Mouse (Mus musculus) liver, adult 2 months (tissue): ENCODE results near the gene H2al1f. TPM values are rescaled to one million over a fixed set of nuclear protein-coding genes. Genes with fewer than 3 reads are reported as not detected.
"Not testable (repeated sequence)": the region's sequence is repeated elsewhere in the genome, so short reads cannot be mapped to it uniquely, and the experiment has no call there.

Experiments
- DNase-seq: peaks from one replicate; pipeline ENCODE4 v3.0.0-alpha.2; 2011; ENCODE audit warnings: low read depth, low spot score; ENCODE audit errors: extremely low read depth
- H3K27ac ChIP-seq: fragments of 200-500 bp; replicated peaks from 2 replicates; pipeline ENCODE4 v1.5.1; 2012; ENCODE audit warnings: low read depth, mild to moderate bottlenecking, control low read depth, inconsistent platforms, low read length; ENCODE audit not compliant: insufficient read depth
- H3K27me3 ChIP-seq: fragments of 200-500 bp; 2 replicates; pipeline ENCODE4 v1.6.1; 2012; ENCODE audit warnings: mild to moderate bottlenecking, moderate library complexity, low read length, inconsistent platforms; ENCODE audit not compliant: control insufficient read depth, insufficient read depth
- H3K36me3 ChIP-seq: fragments of 200-500 bp; 2 replicates; pipeline ENCODE4 v1.6.1; 2012; ENCODE audit warnings: low read length, inconsistent platforms; ENCODE audit not compliant: control insufficient read depth, insufficient read depth
- H3K4me1 ChIP-seq: fragments of 200-500 bp; 2 replicates; pipeline ENCODE4 v1.6.1; 2011; ENCODE audit warnings: low read length; ENCODE audit not compliant: control insufficient read depth, insufficient read depth
- H3K4me3 ChIP-seq: fragments of 200-500 bp; 2 replicates; pipeline ENCODE4 v1.5.1; 2011; ENCODE audit warnings: low read depth, mild to moderate bottlenecking, control low read depth, low read length, moderate library complexity; ENCODE audit not compliant: insufficient read depth
- H3K79me2 ChIP-seq: fragments of 200-500 bp; 2 replicates; pipeline ENCODE4 v1.6.1; 2012; ENCODE audit warnings: inconsistent platforms, mild to moderate bottlenecking, low read length, moderate library complexity; ENCODE audit not compliant: control insufficient read depth, insufficient read depth
- H3K9ac ChIP-seq: fragments of 200-500 bp; 2 replicates; pipeline ENCODE4 v1.6.1; 2012; ENCODE audit warnings: low read depth, mild to moderate bottlenecking, control low read depth, inconsistent platforms, low read length
- CTCF ChIP-seq: fragments of 200-500 bp; IDR thresholded peaks from 2 replicates; pipeline ENCODE4 v1.5.1; 2011; ENCODE audit warnings: low read depth, low read length, control low read depth
- POLR2A ChIP-seq: fragments of 200-500 bp; IDR thresholded peaks from 2 replicates; pipeline ENCODE4 v1.6.1; 2011; ENCODE audit warnings: low read length, control low read depth; ENCODE audit not compliant: insufficient read depth; ENCODE audit errors: extremely low read depth
- WGBS: fragments of 180-500 bp; shearing (Covaris S2); methylation state at CpG from one replicate; pipeline ENCODE4 v1.1.7; 2018; 5-methylcytosine and 5-hydroxymethylcytosine counted together
- polyA plus RNA-seq: library from polyadenylated mRNA; depleted of rRNA; stranded (reverse); fragments of >200 nt; gene quantifications from 2 replicates; pipeline ENCODE4 v1.2.3, GENCODE M21; 2012; rRNA removed
- total RNA-seq: library from RNA; depleted of rRNA; stranded (reverse); fragments of >200 nt; gene quantifications from 2 replicates; pipeline ENCODE4 v1.2.3, GENCODE M21; 2014; rRNA removed

The H2al1f gene
- total RNA-seq, result not detected in 2 replicates
- polyA plus RNA-seq, result not detected in 2 replicates

- DNase-seq, H3K79me2 ChIP-seq, H3K4me3 ChIP-seq, H3K4me1 ChIP-seq, H3K27me3 ChIP-seq, H3K36me3 ChIP-seq, H3K9ac ChIP-seq, H3K27ac ChIP-seq: not testable (repeated sequence)
- no CpG with 5 or more reads among the region's 6 CpGs for WGBS
Observed at GRCm38 (mm10) chrX:11314858-11315257, at the start of gene H2al1f. TSS of gene H2al1f (plus strand) at chrX:11315158.

- Histone ChIP-seq H3K27me3 (no peaks in the 10 kb centered on the region), H3K36me3 (no peaks in the 10 kb centered on the region), H3K9ac (no peak overlapping the region), H3K4me3 (no peak overlapping the region), H3K27ac (no peak overlapping the region), H3K79me2 (no peaks in the 10 kb centered on the region), H3K4me1 (no peaks in the 10 kb centered on the region)
- 80% methylated on average over 7 of the region's 7 CpGs for WGBS
- DNase-seq, result peak; percentile 3
- TF ChIP-seq POLR2A (no peak), CTCF (no peak)
Observed at GRCm38 (mm10) chrX:11267791-11268190, 47.2 kb upstream of the H2al1f start.

- no peaks in the 10 kb centered on the region for H3K79me2 ChIP-seq
- no peak overlapping the region for H3K27ac ChIP-seq
- H3K9ac ChIP-seq, result no peak overlapping the region
- H3K4me3 ChIP-seq, result no peak overlapping the region
- H3K27me3 ChIP-seq, result no peaks in the 10 kb centered on the region
- TF ChIP-seq CTCF (no peak), POLR2A (no peak)
- H3K36me3 ChIP-seq, result no peaks in the 10 kb centered on the region
- no peaks in the 10 kb centered on the region for H3K4me1 ChIP-seq
- peak; percentile 9 for DNase-seq
- WGBS, result 59% methylated on average over 3 of the region's 3 CpGs
Observed at GRCm38 (mm10) chrX:11269074-11269473, 45.9 kb upstream of the H2al1f start.

GRCm38 (mm10) chrX:11273190-11273589 is 41.8 kb upstream of the H2al1f start:
- no peak for TF ChIP-seq CTCF
- TF ChIP-seq POLR2A, result no peak
- Histone ChIP-seq H3K27me3 (no peaks in the 10 kb centered on the region), H3K9ac (no peak overlapping the region), H3K4me1 (no peaks in the 10 kb centered on the region), H3K79me2 (no peaks in the 10 kb centered on the region), H3K36me3 (no peaks in the 10 kb centered on the region), H3K27ac (no peak overlapping the region), H3K4me3 (no peak overlapping the region)
- peak; percentile 69 for DNase-seq
- WGBS, result 19% methylated on average over 3 of the region's 3 CpGs

GRCm38 (mm10) chrX:11277083-11277482 is 37.9 kb upstream of the H2al1f start:
- Histone ChIP-seq H3K9ac (no peak overlapping the region), H3K36me3 (no peaks in the 10 kb centered on the region), H3K4me1 (no peaks in the 10 kb centered on the region), H3K27me3 (no peaks in the 10 kb centered on the region), H3K4me3 (no peak overlapping the region), H3K27ac (no peak overlapping the region), H3K79me2 (no peaks in the 10 kb centered on the region)
- DNase-seq, result no peak
- 88% methylated on average over 6 of the region's 6 CpGs for WGBS
- TF ChIP-seq CTCF (no peak), POLR2A (no peak)

- no peaks in the 10 kb centered on the region for H3K36me3 ChIP-seq
- TF ChIP-seq CTCF (no peak), POLR2A (no peak)
- no peak overlapping the region for H3K9ac ChIP-seq
- WGBS, result 69% methylated on average over 2 of the region's 2 CpGs
- no peak overlapping the region for H3K27ac ChIP-seq
- H3K27me3 ChIP-seq, result no peaks in the 10 kb centered on the region
- DNase-seq, result no peak
- H3K4me1 ChIP-seq, result no peaks in the 10 kb centered on the region
- no peaks in the 10 kb centered on the region for H3K79me2 ChIP-seq
- H3K4me3 ChIP-seq, result no peak overlapping the region
Observed at GRCm38 (mm10) chrX:11280741-11281140, 34.2 kb upstream of the H2al1f start.
